Mouse (Mus musculus): ENCODE results near the gene Tbr1.

Gene Tbr1

DNA sequence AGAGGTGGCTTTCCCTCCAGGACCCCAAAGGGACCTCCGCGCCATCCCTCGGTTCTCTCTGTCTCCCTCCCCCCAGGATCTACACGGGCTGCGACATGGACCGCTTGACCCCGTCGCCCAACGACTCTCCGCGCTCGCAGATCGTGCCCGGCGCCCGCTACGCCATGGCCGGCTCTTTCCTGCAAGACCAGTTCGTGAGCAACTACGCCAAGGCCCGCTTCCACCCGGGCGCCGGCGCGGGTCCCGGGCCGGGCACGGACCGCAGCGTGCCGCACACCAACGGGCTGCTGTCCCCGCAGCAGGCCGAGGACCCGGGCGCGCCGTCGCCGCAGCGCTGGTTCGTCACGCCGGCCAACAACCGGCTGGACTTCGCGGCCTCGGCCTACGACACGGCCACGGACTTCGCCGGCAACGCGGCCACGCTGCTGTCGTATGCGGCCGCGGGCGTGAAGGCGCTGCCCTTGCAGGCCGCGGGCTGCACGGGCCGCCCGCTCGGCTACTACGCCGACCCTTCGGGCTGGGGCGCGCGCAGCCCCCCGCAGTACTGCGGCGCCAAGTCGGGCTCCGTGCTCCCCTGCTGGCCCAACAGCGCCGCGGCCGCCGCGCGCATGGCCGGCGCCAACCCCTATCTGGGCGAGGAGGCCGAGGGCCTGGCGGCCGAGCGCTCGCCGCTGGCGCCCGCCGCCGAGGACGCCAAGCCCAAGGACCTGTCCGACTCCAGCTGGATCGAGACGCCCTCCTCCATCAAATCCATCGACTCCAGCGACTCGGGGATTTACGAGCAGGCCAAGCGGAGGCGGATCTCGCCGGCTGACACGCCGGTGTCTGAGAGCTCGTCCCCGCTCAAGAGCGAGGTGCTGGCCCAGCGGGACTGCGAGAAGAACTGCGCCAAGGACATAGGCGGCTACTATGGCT lies 9.0 kb downstream of the Tbr1 start:
- no peak for DNase-seq

DNA sequence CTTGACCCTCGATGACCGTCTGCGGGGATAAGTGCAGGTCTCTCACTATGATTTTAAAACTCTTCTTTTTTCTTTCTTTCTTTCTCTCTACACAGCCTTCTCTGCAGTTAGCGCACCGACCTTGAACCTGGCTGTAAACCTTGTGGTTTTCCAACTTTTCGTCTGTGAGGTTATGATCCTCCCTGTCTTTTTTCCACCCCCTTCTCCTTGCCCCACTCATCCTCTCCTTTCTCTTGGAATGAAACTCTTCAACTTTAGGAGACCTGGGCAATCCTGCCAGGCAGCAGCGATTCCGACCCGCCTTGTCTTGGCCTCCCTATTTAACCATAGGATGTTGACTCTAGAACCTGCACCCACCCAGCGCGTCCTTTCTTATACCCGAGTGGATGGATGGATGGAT lies 9.8 kb downstream of the Tbr1 start:
- DNase-seq: no peak

- DNase-seq: no peak
Measured at GRCm38 (mm10) chr2:61813106-61813505, 10.4 kb downstream of the Tbr1 start.

DNA sequence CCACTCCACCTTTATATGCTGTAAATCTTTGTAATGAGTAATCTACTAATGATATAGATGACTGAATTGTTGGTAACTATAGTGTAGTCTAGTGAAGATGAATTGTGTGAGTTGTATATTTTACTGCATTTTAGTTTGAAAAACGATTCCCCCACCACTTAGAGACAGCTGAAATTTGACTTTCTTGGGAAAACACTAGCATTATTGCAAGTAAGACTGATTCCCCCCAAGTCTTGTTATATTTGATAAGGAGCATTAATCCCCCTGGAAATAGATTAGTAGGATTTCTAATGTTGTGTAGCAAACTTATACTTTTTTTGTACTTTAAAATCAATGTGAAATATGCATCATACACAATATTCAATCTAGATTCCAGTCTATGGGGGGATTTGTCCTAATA lies 10.8 kb downstream of the Tbr1 start:
- DNase-seq: no peak

- no peak for DNase-seq
Measured at GRCm38 (mm10) chr2:61814548-61815473, 12.1 kb downstream of the Tbr1 start.

GRCm38 (mm10) chr2:61815583-61816313 lies 13.0 kb downstream of the Tbr1 start:
- DNase-seq: no peak

DNA sequence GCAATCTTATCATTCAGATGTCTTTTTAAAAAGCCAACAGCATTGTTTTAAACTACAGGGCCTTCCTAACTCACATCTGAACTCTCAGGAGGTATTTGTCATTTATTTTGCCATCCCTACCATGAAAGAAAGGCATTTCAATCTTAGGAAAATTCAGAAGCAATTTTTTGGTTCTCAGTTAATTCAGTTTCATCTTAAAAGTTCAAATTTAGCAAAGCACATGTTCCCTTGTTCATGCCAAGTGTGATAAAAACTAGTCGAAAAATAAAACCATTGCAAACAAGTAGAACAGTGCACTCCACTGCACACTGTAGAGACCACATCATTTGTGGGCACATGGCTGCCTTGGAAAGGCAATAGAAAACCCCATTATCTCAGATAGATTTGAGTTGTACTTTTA lies 15.5 kb downstream of the Tbr1 start:
- no peak for DNase-seq

- no peak for DNase-seq
Measured at GRCm38 (mm10) chr2:61820203-61820602, 17.5 kb downstream of the Tbr1 start.

DNA sequence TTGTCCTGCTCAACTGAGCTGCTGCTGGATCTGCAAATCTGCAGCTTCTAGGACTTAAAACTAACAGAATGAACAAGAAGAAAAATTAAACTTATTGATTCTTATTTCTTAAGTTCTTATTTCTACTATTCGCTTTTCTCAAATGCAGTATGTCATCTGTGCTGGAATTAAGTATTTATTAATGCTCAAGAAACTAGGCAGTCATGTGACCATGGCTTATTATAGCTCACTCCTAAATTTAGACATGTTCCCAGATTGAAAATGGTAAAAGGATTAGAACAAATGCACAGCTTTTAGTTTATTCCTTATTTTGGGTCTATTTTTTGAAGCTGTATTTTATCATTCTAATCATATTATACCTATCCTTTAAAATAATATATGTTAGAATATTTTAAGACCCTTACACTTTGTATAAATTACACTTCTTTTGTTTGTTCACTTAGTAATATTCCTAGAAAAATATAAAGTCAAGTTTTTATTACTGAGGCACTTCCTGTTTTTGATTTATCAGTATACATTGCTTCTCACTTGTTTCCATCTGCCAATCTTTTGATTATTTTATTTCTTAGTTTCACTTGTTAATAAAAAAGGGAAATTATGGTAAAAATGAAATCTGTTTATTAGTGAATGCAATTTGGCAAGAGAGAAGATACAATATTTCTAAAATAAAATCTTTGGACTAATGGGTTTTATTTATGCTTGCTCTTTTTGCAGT lies 20.9 kb downstream of the Tbr1 start:
- no peak for DNase-seq

- DNase-seq: no peak
Measured at GRCm38 (mm10) chr2:61837243-61837806, 34.6 kb downstream of the Tbr1 start.

Measured in lung, postnatal 14 days (tissue).